ENCODE assay signal across 8 mouse cellular contexts in genomic region chr12:57196608-57197362, GRCm38 (mm10). TPM values are rescaled to one million over a fixed set of nuclear protein-coding genes. Genes with fewer than 3 reads are reported as not detected.
DNase-seq lines count a peak whose midpoint lies in the region; ATAC-seq lines count a peak whose summit lies in the region.

No protein-coding gene starts in this region.

- peak overlapping the region; percentile 50 for H3K9ac ChIP-seq in embryonic facial prominence, embryonic 12.5 days
- H3K9ac ChIP-seq in heart, embryonic 11.5 days (ENCODE audit: low read depth, low read length) = peak overlapping the region; percentile 70
- peak overlapping the region; percentile 50; the same call in 1 of the 2 replicates for H3K9ac ChIP-seq in kidney, embryonic 14.5 days (ENCODE audit: low read depth, low read length)

- H3K4me3 ChIP-seq in embryonic facial prominence, embryonic 12.5 days = peak overlapping the region; percentile 47
- H3K4me3 ChIP-seq in heart, embryonic 11.5 days (ENCODE audit: low read depth, low read length) = peak overlapping the region; percentile 48
- H3K4me3 ChIP-seq in kidney, embryonic 14.5 days (ENCODE audit: low read length) = peak overlapping the region; percentile 44

- ATAC-seq in embryonic facial prominence, embryonic 12.5 days (ENCODE audit: insufficient number of reproducible peaks, insufficient read depth, low FRiP score, low TSS enrichment) = no peak
- ATAC-seq in heart, embryonic 11.5 days (replicated peaks; ENCODE audit: insufficient number of reproducible peaks, low FRiP score, low TSS enrichment) = peak; percentile 80
- peak; percentile 77 for ATAC-seq in kidney, embryonic 14.5 days (ENCODE audit: low FRiP score, low TSS enrichment)

- no peaks in the 10 kb centered on the region for H3K9me3 ChIP-seq in embryonic facial prominence, embryonic 12.5 days
- H3K9me3 ChIP-seq in heart, embryonic 11.5 days (replicated peaks; ENCODE audit: control insufficient read depth, low read length) = no peaks in the 10 kb centered on the region
- H3K9me3 ChIP-seq in kidney, embryonic 14.5 days (ENCODE audit: control insufficient read depth, low read length) = no peaks in the 10 kb centered on the region

- no peak overlapping the region for H3K27ac ChIP-seq in embryonic facial prominence, embryonic 12.5 days
- peak overlapping the region; percentile 86 for H3K27ac ChIP-seq in heart, embryonic 11.5 days (ENCODE audit: low read depth, low read length)
- H3K27ac ChIP-seq in kidney, embryonic 14.5 days (ENCODE audit: low read depth, low read length) = no peak overlapping the region

- WGBS in embryonic facial prominence, embryonic 12.5 days = under 1% methylated on average over 59 of the region's 59 CpGs
- WGBS in heart, embryonic 11.5 days (ENCODE audit: insufficient replicate concordance) = under 1% methylated on average over 59 of the region's 59 CpGs
- WGBS in kidney, embryonic 14.5 days = under 1% methylated on average over 59 of the region's 59 CpGs

- peak overlapping the region; percentile 75 for H3K4me2 ChIP-seq in embryonic facial prominence, embryonic 12.5 days (replicated peaks)
- H3K4me2 ChIP-seq in heart, embryonic 11.5 days = peak overlapping the region; percentile 87
- H3K4me2 ChIP-seq in kidney, embryonic 14.5 days (replicated peaks; ENCODE audit: low read depth, low read length) = peak overlapping the region; percentile 73

- H3K27me3 ChIP-seq in embryonic facial prominence, embryonic 12.5 days = peaks cover 22% of the 10 kb centered on the region
- H3K27me3 ChIP-seq in heart, embryonic 11.5 days (ENCODE audit: control insufficient read depth, insufficient read depth, low read length) = peaks cover 10% of the 10 kb centered on the region; the same call in 1 of the 2 replicates
- H3K27me3 ChIP-seq in kidney, embryonic 14.5 days (ENCODE audit: control insufficient read depth, insufficient read depth, low read length) = no peaks in the 10 kb centered on the region; the same call in 1 of the 2 replicates

- H3K36me3 ChIP-seq in embryonic facial prominence, embryonic 12.5 days = no peaks in the 10 kb centered on the region
- no peaks in the 10 kb centered on the region for H3K36me3 ChIP-seq in heart, embryonic 11.5 days (ENCODE audit: control insufficient read depth, insufficient read depth, low read length)
- no peaks in the 10 kb centered on the region for H3K36me3 ChIP-seq in kidney, embryonic 14.5 days (ENCODE audit: control insufficient read depth, insufficient read depth, low read length)

- no peaks in the 10 kb centered on the region for H3K4me1 ChIP-seq in embryonic facial prominence, embryonic 12.5 days
- no peaks in the 10 kb centered on the region; the same call in 1 of the 2 replicates for H3K4me1 ChIP-seq in heart, embryonic 11.5 days (ENCODE audit: control insufficient read depth, insufficient read depth, low read length)
- no peaks in the 10 kb centered on the region for H3K4me1 ChIP-seq in kidney, embryonic 14.5 days (ENCODE audit: control insufficient read depth, insufficient read depth, low read length)

- DNase-seq in urinary bladder, adult 18-20 months (ENCODE audit: low spot score in 2 of 2) = peak; percentile 8 to 48
- no peak for DNase-seq in urinary bladder, postnatal 10 days (ENCODE audit: low spot score)
- DNase-seq in lung, postnatal 10 days = peak; percentile 16
- DNase-seq in right cerebral cortex, postnatal 4 days = peak; percentile 19
- no peak for DNase-seq in adipocyte (ENCODE audit: low spot score)

RNA-seq across cellular contexts. Expression of gene Slc25a21, which starts 0.5 kb away (rescaled TPM):
- 0.90 and 1.1 TPM in 2 replicates for polyA plus RNA-seq in embryonic facial prominence, embryonic 12.5 days (2016; fragmentation: Nextera tagmentation; extraction: Ambion mirVana)
- 4.1 and 6.4 TPM in 2 replicates for polyA plus RNA-seq in heart, embryonic 11.5 days (2014; fragmentation: Nextera tagmentation; extraction: Ambion mirVana)
- 1.5 and 2.8 TPM in 2 replicates for polyA plus RNA-seq in kidney, embryonic 14.5 days (2014; fragmentation: Nextera tagmentation; extraction: Ambion mirVana)

RNA-seq across cellular contexts. Expression of gene Prps1l3, which starts 33.4 kb away (rescaled TPM):
- polyA plus RNA-seq in embryonic facial prominence, embryonic 12.5 days (2016; fragmentation: Nextera tagmentation; extraction: Ambion mirVana) = 70.2 and 73.5 TPM in 2 replicates
- 47.3 and 50.7 TPM in 2 replicates for polyA plus RNA-seq in heart, embryonic 11.5 days (2014; fragmentation: Nextera tagmentation; extraction: Ambion mirVana)
- polyA plus RNA-seq in kidney, embryonic 14.5 days (2014; fragmentation: Nextera tagmentation; extraction: Ambion mirVana) = 59.4 and 97.0 TPM in 2 replicates

RNA-seq across cellular contexts. Expression of gene Mipol1, which starts 33.4 kb away (rescaled TPM):
- polyA plus RNA-seq in embryonic facial prominence, embryonic 12.5 days (2016; fragmentation: Nextera tagmentation; extraction: Ambion mirVana) = 8.5 and 10.6 TPM in 2 replicates
- 8.7 and 9.9 TPM in 2 replicates for polyA plus RNA-seq in heart, embryonic 11.5 days (2014; fragmentation: Nextera tagmentation; extraction: Ambion mirVana)
- polyA plus RNA-seq in kidney, embryonic 14.5 days (2014; fragmentation: Nextera tagmentation; extraction: Ambion mirVana) = 11.3 and 13.2 TPM in 2 replicates

Comparison
In these comparisons a context has a peak if more than half of its experiments do, and no peak if none do; other contexts are left out.
1. DNase-seq: peak in urinary bladder, adult 18-20 months (2 of 2), lung, postnatal 10 days (single experiment) and right cerebral cortex, postnatal 4 days (single experiment); none in urinary bladder, postnatal 10 days (single experiment) and adipocyte (single experiment).
2. Peak in every context shown above with its lines, with median percentiles within 50 percentile points of each other: H3K4me2 ChIP-seq, H3K4me3 ChIP-seq and H3K9ac ChIP-seq.